Mouse (Mus musculus) testis, postnatal 10 days (tissue): ENCODE data around the gene Khk.
A peak's percentile ranks its signal among the peaks of the same experiment; 100 is the strongest.

Experiments used
- DNase-seq: peaks from one replicate; pipeline ENCODE4 v3.0.0; 2021; ENCODE audit warnings: low spot score

Gene Khk

DNA sequence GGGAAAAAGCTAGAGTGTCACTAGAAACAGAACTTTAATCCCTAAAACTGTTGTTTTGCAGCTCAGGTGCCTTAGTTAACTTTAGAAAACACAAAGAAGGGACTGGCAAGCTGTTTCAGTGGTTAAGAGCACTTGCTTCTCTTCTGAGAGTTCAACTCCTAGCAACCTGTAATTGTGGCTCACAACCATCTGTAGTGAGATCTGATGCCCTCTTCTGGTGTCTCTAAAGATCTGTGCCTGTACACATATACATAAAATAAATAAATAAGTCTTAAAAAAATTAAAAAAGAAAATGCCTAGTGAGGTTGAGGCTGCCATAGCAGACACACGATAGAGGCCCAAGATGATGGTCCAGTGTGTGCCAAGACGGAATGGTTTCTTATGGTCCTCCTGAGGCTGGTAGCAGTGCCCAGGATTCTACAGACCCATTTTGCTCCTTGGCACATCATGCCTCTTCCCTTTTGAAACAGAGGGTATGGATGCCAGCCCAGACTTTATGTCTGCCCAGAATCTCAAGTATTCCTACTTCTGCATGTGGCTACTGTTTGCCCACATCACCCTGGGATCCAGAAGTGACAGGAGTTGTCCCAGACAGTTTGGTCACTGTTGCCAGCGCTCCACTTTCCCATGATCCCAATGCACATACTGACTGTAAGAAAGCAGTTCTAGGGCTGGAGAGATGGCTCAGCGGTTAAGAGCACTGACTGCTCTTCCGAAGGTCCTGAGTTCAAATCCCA, 13.7 kb downstream of the Khk start:
- DNase-seq = no peak

DNA sequence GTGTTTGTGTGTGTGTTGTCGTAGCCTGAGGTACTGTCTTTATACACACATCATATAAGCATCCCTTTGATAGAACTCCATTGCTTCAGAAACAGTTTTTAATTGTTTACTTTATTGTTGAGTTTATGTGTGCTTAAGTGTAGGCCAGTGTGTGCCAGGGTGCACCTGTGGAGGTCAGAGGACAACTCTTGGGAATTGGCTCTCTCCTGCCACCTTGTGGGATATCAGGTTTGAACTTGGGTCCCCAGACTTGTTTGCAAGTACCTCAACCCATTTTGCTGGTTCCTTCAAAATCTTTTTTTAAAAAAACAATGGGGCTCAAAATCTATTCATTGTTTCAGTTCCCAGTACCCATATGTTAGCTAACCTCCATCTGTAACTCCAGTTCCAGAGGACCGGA, 21.8 kb downstream of the Khk start:
- DNase-seq = no peak

DNA sequence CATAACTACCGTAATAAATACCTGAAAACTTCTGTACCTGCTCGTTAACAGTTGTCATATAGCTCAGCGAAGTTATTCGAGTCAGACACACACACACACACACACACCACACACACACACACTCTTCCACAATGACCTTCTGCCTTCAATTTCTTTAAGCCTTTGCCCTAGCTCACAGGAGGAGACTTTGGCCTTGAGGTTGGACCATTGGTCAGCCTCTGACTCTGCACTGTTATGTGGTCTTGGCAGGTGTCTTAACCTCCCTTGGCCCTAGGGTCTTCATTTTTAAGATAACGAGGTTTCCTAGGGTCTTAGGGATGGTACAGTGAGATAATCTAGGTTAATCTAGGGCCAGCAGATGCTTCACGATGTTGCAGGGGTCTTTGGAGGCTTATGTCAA, 23.1 kb downstream of the Khk start:
- no peak for DNase-seq

DNA sequence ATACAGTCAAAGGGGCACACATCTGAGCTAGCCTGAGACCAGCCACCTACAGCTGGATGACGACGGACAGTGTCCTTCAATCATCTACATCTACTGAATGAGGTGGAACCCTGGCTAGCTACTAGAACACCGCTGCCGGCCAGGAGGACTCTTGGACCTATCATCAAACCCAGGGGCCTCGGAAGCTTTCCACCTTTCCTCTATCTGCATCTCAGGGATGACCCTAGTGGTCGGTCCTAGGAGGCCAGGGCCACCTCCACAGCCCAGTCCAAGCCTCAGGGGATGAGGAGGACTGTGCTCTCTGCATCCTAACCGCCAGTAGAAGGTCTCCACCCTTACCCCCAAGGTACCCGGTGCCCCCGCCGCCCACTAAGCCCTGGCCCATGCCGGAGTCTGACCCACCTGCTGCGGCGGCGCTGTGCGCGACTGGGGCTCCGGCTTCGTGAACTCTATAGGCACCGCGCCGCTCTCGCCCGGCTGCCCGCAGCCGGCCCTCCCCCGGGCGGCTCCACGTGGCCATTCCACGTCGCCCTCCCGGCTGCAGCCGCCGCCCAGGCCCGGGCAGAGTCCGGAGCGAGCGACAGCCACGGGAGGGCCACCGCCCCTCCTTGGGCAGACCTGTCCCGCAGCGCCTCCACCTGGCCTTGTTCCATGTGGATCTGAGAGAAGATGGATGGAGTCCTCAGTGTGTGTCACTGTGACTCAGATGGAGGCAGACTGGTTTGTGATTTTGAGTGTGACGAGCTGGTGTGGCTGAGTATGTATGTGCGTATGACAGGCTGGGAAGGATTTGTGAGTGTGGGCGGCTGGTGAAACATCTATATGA, 23.9 kb downstream of the Khk start, which contains the start of gene Cgref1:
Gene Cgref1, minus strand, starts transcription at position 636 of the 826 bp plus-strand sequence.
- DNase-seq = peak; percentile 66

DNA sequence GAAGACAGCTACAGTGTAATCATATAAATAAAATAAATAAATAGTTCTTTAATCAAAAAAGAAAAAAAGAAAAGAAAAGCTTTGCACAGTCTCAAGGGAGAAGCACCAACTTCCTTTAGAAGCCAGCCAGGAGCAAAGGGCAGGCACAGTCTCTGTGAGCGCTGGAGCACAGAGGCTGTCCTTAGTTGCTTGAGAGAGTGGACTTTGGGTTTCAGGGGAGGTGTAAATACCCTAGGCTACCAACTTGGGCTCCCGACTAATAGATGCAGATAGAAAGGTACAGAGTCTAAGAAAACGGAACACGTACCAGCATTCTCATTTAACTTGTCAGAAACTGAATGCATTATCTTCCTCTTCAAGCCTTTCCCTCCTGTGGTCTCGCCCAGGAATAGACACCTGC, 27.4 kb downstream of the Khk start:
- DNase-seq = no peak

DNA sequence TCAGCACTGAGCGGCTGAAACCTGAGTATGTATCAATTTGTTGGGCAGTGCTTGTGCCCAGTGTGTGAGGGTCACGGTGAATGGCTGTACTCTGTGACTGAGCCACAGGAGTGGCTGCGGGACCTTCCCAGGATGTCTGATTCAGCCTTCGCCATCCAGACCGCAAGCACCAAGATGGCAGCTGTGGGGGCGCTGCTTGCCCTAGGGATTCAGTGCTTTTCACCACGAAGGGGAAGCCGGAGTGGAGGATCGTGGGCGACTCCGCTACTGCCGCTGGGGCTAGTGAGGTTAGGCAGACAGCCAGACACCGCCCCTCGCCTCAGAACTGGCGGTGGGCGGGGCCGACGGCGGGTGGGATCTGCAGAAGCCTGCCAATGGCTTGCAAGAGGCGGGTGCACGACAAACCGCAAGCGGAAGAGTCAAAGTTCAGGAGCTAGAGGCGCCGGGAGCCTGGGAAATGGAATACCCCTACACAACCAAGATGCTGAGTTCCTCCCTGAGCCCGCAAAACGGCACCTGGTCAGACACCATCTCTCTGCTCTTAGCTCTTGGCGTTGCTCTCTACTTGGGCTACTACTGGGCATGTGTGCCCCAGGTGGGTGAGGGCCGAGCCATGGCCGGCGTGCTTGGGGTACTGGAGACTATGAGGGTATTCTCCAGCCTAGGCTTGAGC, 28.6 kb downstream of the Khk start:
- peak; percentile 96 for DNase-seq

DNA sequence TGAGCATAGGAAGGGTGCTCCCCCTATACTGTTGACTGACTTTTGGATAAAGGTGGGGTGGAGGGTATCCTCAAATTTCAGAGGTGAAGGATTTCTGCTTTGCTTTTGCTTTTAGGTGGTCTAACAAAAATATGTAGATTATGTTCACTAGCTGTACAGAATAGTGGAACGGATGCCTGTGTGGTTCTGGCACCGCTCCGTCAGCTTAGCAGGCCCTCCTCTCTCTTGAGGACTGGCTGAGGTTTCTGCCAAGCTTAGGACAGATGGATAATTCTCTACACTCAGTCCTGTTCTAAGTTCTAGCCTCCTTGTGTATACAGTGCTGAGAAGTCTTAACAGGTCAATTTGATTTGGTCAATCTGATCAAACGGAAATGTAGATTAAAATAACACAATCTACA, 29.2 kb downstream of the Khk start:
- DNase-seq = no peak

DNA sequence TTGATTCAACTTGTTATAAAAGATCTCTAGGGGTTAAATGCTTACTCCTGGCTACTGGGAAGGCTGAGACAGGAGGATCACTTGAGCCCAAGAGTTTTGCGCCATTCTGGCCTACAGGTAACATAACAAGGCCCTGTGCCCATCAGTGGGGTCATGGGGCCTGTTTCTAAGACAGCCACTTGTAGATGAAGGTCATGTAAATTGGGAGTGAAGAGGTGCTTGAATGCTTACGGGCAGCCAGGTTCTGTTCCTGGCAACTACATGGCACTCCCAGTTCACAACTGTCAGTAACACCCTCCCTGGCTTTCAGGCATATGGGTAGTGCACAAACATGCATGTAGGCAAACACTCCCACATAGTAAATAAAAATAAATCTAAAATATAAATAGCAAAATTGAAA, 29.7 kb downstream of the Khk start:
- no peak for DNase-seq

DNA sequence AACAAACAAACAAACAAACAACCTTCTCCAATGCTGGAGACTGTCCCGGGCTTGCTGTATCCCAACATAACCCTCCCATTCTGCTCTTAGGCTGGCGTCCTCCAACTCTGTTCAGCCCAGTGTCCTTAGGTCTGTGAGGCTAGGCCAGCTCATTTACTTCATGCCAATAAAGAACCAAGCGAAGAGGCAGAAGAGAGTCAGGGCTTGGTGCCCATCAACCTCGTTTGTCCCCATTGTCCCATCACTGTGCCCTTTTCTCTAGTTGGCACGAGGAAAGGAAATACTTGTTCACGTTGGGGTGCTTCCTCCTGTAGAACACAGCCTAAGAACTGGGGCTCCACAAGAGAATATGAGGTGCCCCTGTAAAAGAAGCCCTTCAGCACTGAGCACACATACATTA, 30.5 kb downstream of the Khk start:
- no peak for DNase-seq

DNA sequence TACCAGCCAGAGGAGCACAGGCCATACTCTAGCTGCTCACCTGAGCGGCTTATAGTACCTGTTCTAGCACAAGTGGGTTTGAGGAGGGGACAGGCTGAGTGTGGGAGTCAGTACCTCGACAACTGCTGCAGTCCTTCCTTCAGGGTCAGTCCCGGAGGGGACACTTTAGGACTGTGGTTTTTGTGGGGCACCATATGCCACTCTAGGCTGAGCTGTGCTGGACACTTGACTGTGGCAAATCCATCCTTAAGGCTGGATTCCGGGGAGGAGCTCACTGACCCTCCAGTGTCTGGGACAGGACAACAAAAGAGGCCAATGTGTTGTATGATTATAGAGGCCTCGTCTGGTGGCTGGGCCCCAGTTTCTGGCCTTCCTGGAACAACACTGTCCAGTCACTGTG, 31.3 kb downstream of the Khk start:
- DNase-seq = no peak

DNA sequence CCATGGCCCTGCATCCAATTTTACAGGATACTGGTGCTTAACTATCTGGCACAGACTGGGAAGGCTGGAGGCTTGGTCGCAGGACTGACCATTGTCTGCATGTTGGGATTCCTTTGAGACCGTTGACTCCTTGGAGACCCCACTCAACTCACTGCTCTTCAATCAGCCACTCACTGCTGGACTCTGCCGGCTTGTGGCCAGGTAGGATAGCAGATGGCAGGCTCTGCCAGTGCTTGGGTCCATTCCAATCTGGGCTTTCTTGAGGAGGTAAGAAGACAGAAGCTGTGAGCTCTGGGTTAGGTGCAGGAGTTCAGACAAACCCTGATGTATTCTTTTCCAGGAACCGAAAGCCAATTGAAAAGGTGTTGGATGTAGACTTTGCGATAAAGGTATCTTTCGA, 32.8 kb downstream of the Khk start:
- no peak for DNase-seq

DNA sequence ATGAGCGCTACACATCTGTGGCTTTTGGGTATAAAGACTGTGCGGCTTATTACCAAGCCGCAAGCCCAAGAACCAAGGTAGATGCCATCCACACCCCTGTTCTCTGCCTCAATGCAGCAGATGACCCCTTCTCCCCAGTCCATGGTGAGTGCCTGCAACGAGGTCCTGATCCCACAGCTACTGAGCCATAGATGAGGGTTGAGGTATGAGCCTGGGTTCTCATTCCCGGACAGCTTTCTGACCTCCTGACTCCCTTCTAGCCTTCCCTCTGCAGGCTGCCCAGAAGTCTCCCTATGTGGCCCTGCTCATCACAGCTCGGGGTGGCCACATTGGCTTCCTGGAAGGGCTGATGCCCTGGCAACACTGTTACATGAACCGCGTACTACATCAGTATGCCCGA, 33.3 kb downstream of the Khk start:
- no peak for DNase-seq

DNA sequence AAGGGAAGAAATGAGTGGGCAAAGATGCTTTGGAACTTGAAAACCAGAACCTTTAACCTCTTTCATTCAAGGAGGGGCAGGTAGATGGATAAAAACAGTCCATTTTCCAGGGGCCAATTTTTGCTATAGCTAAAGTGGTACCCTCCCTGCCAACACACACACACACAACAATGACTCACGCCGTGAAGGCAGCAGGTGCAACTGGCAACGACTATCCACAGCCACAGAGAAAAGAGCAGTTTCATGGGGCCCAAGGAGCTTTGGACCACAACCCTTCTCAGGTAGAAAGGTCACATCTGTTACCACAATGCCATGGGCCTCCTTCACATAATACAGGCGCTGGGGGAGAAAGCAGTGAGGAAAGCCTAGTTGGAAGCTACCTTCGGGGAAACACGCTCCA, 34.5 kb downstream of the Khk start:
- no peak for DNase-seq

DNA sequence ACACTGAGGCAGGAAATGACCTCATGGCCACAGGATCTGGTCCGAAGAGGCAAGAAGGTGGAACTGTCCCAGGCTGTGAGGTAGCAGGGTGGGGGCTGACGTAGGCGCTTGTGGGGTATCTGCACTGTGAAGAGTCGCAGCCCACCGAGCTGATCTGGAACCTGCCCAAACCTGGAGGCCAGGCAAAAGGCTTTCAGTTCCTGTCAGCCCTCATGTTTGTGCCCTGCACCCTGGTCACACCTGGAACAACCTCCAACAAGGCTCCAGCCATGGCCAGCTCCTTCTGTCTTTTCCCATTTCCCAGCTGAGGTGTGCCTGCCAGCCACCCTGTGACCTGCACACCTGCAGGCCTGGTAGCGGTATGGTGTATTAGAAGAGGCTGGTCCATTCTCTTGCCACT, 36.7 kb downstream of the Khk start:
- peak; percentile 43 for DNase-seq

DNA sequence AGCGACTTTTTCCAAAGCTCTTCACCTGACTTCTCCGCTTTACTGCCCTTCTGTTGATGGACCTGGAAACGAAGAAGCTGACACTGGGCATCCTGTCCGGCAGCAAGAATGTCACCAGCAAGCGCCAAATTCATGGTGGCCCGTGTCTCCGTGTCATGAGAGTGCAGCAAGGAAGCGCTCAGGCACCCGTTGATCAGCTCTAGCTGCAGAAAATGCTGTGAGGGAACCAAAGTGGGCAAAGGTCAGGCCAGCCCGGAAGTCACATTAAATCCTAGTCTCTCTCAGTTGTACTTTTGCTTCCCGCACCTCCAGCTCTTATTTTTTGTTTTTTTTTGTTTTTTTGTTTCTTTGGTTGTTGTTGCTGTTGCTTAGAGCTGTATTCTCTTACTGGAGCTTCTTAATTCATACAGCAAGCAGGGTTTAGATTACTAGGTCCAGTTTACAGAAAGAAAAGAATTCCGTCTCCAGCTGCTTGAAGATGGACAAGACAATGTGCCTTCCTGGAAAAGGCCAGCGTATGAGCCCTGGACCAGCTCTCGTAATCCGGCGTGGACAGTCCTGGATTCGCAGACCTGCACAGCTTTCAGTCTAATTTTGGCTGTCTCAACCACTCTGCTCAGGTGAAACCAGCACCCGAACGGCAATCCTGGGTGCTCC, 38.1 kb downstream of the Khk start:
- DNase-seq = no peak

DNA sequence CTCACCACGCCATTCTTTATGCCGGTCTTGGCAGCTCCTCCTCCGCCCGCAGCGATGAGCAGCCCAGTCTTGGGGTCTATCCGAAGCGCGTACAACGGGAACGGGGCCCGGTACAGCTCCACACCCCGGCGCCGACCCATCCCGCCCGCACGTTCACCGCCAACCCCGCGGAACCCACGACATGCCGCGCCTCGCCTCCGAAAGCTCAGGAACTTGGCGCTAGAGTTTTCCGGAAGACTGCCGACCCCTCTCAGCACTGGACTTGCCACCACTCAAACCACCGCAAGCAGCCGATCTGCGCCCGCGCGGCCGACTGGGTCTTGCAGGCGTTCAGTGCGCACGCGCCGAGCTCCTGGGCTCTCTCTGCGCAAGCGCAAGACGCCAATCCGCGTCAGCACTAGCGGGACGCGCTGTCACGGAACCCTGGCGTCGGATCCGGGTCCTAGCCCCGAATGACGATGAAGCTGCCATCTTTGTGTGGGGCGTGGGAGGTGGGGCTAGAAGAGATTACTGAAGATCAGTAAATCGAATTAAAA, 38.8 kb downstream of the Khk start, which contains the start of gene Preb:
Gene Preb, minus strand, starts transcription at position 396 of the 536 bp plus-strand sequence.
- DNase-seq = peak; percentile 99

DNA sequence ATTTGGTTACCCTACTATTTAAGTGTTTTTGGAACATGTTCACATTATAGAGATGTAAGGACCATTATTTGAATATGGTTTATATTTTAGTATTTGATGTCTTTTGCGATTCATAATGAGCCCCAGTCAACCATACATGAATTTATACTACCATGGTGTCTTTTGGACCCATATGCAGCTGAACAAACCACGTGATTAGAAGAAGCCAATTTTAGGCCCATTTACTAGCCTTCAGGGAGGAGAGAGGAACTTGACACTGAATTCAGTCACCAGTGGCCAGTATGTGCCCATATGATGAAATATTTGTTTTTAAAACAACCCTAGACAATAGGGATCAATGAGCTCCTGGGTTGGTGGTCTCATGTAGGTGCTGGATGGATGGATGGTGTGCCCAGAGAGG, 39.6 kb downstream of the Khk start:
- no peak for DNase-seq

DNA sequence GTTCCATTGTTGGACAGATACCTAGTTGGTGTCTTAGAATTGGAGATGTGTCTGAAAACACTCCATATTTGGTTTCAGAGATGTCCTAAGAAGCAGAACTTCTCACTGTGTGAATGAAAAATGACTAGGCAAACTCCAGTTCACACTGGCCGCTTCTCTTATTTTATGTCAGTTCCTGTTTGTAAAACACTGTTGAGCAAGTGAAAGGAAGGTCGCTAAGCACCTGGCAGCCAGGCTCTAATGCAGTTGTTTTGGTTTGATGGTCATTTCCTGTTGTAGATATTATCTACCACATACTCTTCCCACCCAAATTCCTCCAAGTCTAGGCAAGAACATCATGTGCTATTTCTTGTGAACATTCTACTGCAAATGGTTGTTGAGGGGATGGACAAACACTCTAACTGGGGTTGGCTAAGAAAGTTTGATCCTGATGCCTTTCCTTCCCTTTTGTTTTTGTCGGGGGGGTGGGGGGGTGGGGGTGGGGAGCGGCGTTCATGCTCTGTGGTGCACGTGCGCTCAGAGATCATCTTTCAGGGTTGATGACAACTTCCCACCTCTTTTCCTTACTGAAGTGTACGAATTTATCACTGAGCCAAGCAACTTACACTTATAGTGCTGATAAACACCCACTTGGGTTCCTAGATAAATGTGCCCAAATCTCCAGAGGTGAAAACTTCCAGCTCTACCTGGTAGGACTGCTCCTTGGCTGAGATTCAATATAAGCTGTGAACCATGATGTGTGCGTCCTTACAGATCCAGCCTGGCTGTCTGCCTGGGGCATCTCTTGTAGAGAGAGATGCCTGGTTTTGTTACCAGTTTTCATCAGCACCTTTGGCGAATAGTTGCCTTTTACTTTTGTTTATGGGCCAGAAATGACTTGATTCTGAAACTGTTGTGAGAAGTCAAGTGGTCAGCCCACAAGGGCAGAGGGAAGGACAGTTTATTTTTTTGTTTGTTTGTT, 40.6 kb downstream of the Khk start:
- no peak for DNase-seq

DNA sequence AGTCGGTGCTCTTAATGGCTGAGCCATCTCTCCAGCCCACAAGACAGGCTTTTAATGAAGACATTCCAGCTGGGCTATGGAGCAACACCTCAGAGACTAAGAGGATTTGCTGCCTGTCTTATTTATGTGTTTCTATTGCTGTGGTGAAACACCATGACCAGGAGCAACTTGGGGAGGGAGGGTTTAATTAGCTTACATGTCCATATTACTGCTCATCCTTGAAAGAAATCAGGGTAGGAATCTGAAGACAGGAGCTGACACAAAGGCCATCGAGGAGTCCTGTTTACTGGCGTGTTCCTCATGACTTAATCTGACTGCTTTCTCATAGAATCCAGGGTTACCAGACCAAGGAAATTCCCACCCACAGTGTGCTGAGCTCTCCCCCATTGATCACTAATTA, 42.7 kb downstream of the Khk start:
- DNase-seq = no peak

DNA sequence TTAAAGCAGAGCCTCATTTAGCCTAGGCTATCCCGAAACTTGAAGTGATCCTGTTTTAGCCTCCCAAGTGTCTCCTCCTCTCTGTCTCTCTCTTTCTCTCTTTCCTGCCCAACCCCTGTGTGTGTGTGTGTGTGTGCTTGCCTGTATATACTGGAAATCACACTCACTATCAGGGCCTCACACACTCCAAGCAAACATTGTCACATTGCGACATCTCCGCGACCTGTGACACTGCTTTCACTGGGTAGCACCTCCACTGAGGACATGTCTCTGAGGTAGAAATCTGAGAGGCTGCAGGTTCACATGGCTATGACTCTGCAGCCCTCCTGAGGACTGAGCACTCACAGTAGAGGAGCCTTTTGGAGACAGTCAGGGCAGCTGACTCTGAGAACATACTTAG, 45.0 kb downstream of the Khk start:
- DNase-seq = no peak

DNA sequence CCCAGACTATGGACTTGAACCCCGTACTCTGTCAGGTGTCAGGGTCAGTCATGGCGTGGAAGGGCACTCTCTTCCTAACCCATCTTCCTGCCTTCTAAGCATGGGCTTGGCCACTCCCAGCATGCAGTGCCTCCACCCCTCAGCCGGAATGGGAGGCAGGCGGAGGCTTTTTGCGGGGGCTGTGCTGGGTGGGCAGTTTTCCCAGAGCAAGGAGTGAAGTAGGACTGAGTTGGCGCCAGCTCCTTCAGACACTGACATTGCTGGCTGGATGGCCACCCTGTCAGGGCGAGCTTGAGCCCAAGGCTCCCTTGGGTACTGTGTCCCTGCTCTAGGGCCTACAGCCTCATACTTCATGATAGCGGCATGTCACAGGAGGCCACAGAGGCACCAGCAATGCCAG, 47.2 kb downstream of the Khk start, which contains the start of gene Tcf23:
Gene Tcf23, plus strand, starts transcription at position 247 of the 400 bp plus-strand sequence.
- peak; percentile 90 for DNase-seq
